Mouse (Mus musculus) G1E (cell line): ENCODE measurements at regions not wholly inside any gene's neighbourhood (a gene's known extent, or its start where the extent isn't known, plus 50 kb on each side); places are given as distances from the start of the nearest gene placed in this dataset.

Source experiments
- ATAC-seq: 2 replicates; pipeline ENCODE4 v1.8.0; 2016; ENCODE audit warnings: mild to moderate bottlenecking; ENCODE audit not compliant: insufficient number of reproducible peaks, poor library complexity, low FRiP score, severe bottlenecking; ENCODE audit errors: extremely low read depth
- DNase-seq: peaks from one replicate; pipeline ENCODE4 v3.0.0; 2012; ENCODE audit warnings: low spot score
- H3K27me3 ChIP-seq: 2 replicates; pipeline ENCODE4 v1.6.1; 2012; ENCODE audit warnings: mild to moderate bottlenecking, low read length, inconsistent platforms; ENCODE audit not compliant: insufficient read depth
- H3K36me3 ChIP-seq: replicated peaks from 2 replicates; pipeline ENCODE3; 2012; ENCODE audit warnings: mild to moderate bottlenecking, inconsistent platforms
- H3K4me1 ChIP-seq: 2 replicates; pipeline ENCODE4 v1.6.1; 2012; ENCODE audit warnings: low read depth, low read length, inconsistent platforms, mixed read lengths; ENCODE audit not compliant: insufficient read depth
- H3K4me3 ChIP-seq: 2 replicates; pipeline ENCODE4 v1.5.1; 2012; ENCODE audit warnings: low read depth, mild to moderate bottlenecking, inconsistent platforms, low read length, moderate library complexity, mixed read lengths
- H3K9me3 ChIP-seq: replicated peaks from 2 replicates; pipeline ENCODE4 v1.6.1; 2012; ENCODE audit warnings: inconsistent platforms
- CTCF ChIP-seq: IDR thresholded peaks from 2 replicates; pipeline ENCODE4 v1.5.1; 2012; ENCODE audit warnings: low read depth, low read length, inconsistent platforms, mixed read lengths
- GATA1 ChIP-seq: IDR thresholded peaks from 2 replicates; pipeline ENCODE4 v1.6.1; 2012; ENCODE audit warnings: borderline replicate concordance, low read length, inconsistent platforms, mixed read lengths
- GATA2 ChIP-seq: IDR thresholded peaks from 2 replicates; pipeline ENCODE4 v1.6.1; 2012; ENCODE audit warnings: low read depth, low read length, inconsistent platforms, borderline replicate concordance
- POLR2AphosphoS5 ChIP-seq: IDR thresholded peaks from 2 replicates; pipeline ENCODE4 v1.6.1; 2012; ENCODE audit warnings: low read depth, low read length, inconsistent platforms; ENCODE audit not compliant: insufficient replicate concordance
- TAL1 ChIP-seq: conservative IDR thresholded peaks from 2 replicates; pipeline ENCODE4 v1.6.1; 2012; ENCODE audit warnings: low read depth, low read length, inconsistent platforms, mixed read lengths

DNA sequence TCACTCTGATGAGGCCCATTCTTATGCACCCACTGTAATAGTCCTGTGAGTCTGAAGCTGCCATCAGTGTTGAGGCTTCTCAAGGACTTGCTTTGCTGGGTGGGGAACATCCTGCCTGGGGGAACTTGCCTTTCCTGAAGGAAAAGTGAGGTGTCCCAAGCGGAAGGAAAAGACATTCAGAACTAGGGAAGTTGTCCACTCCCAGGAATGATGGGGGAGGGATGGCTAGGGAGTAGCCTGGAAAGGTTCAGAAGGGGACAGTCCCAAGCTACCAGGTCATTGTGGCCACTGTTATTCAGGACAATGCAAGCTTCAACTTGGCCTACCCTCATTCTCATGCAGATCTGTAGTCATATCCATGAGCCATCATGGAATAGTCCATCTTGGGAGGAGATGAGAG lies 102.7 kb upstream of the Foxa2 start:
- Histone ChIP-seq H3K9me3 (peaks cover 26% of the 10 kb centered on the region), H3K4me1 (no peaks in the 10 kb centered on the region), H3K36me3 (no peaks in the 10 kb centered on the region), H3K4me3 (no peak overlapping the region), H3K27me3 (no peaks in the 10 kb centered on the region)
- TF ChIP-seq GATA1, result no peak
- TF ChIP-seq GATA2, result no peak
- no peak for TF ChIP-seq CTCF
- TF ChIP-seq POLR2AphosphoS5, result no peak
- no peak for TF ChIP-seq TAL1
- ATAC-seq, result no peak
- no peak for DNase-seq

DNA sequence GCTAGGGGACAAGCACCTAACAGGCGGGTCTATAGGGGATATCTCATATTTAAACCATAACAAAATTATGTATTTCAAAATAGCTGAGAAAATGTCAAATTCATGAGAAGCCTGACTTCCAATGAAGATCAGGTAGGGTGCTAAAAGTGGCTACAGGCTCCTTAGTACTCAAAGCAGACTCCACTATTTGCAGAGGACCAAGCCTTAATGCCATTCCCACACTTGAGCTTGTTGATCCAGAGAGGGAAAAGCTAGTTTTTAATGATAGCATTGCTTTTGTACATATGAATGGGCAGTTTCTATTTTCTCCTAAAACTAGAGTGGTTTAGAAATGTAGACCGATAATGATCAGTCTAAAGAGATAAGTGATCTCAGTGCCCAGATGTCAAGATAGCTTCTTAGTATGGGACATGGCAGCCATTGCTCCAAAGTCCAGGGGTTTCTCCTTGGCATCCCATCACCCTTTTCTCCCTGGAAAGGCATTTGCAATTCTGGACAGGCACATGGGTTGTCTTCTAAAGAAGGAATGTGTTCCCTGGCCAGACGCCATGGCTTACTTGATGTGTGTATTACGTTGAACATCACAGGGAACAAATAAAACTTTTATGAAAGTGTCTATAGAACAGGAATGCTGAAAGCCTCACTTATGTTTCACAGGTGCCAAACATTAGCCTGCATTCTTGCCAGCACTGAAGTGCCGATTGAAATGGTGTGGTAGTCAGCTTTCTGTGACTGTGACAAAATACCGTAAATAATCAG lies 106.9 kb upstream of the Foxa2 start:
- TF ChIP-seq GATA1, result no peak
- TF ChIP-seq POLR2AphosphoS5, result no peak
- no peak for TF ChIP-seq GATA2
- no peak for TF ChIP-seq TAL1
- no peak for TF ChIP-seq CTCF
- Histone ChIP-seq H3K4me3 (no peak overlapping the region), H3K4me1 (no peaks in the 10 kb centered on the region), H3K9me3 (peaks cover 31% of the 10 kb centered on the region), H3K27me3 (no peaks in the 10 kb centered on the region), H3K36me3 (no peaks in the 10 kb centered on the region)
- no peak for DNase-seq
- ATAC-seq, result no peak

DNA sequence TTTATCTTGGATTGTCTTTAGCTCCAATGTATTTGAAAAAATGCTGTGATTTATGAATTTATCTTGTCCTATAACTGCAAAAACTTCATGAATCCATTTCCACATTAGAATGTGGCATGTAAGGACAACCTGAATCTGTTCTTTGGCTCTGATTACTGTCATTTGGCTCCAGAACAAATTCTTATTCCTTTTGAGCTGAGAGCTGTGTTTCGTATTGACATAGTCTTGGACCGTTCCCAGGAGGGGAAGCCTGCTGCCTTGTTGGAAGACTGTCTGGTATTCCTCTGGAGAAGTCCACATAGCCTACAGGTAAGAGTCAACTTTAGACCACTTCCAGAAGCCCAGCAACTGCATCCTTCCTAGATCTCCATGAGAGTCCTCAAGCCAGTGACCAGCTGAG lies 109.4 kb upstream of the Foxa2 start:
- ATAC-seq, result no peak
- no peak for DNase-seq
- H3K36me3 ChIP-seq, result no peaks in the 10 kb centered on the region
- H3K9me3 ChIP-seq, result peaks cover 33% of the 10 kb centered on the region
- H3K4me3 ChIP-seq, result no peak overlapping the region
- no peaks in the 10 kb centered on the region for H3K4me1 ChIP-seq
- TF ChIP-seq GATA2 (no peak), TAL1 (no peak), GATA1 (no peak), CTCF (no peak), POLR2AphosphoS5 (no peak)
- H3K27me3 ChIP-seq, result no peaks in the 10 kb centered on the region

DNA sequence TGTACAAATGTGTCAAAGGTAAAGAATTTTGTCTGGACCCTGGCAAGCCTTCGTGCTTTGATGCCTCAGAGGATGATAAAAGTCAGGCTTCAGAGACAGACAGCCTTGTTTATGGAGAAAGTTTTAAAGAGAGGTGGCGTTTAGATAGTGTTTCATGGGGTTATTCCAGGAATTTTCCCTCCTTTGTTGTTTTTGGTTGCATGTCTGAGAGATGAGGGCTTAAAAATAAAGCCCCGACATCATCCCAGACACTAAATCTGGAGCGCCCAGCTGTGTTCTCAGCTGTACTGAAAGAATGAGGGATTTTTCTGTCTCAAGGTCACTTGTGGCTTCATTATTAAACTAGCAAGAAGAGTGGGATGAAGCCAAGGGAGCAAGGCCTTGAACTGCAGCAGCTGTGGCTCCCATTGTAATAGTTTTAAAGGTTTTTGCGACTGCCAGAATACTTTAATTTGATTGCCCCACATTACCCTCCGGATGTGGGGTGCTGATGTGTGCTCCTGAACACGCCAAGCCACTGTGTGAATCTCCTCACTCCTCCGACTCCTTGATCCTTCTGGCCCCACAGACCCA lies 112.3 kb upstream of the Foxa2 start:
- no peak overlapping the region for H3K4me3 ChIP-seq
- peaks cover 38% of the 10 kb centered on the region for H3K9me3 ChIP-seq
- ATAC-seq, result no peak
- H3K27me3 ChIP-seq, result no peaks in the 10 kb centered on the region
- no peaks in the 10 kb centered on the region for H3K4me1 ChIP-seq
- TF ChIP-seq POLR2AphosphoS5 (no peak), CTCF (no peak), GATA2 (no peak), GATA1 (no peak), TAL1 (no peak)
- no peaks in the 10 kb centered on the region for H3K36me3 ChIP-seq
- DNase-seq, result no peak

DNA sequence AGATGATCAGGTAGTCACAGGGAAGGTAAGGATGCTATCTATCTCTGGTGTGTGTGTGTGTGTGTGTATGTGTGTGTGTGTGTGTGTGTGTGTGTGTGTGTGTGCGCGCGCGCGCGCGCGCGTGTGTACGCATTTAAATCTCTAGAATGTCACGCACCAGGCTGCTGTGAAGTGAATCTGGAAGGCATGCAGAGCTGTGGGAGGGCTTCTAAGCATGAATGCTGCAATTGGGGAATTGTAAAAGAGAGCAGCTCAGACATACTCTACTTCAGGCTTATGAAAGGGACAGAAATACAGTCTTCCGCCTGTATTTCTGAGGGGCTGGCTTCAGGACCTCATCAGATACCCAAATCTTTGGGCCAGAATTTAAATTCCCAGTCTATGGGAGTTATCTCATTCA lies 114.2 kb upstream of the Foxa2 start:
- DNase-seq, result no peak
- peaks cover 38% of the 10 kb centered on the region for H3K9me3 ChIP-seq
- no peaks in the 10 kb centered on the region for H3K36me3 ChIP-seq
- no peaks in the 10 kb centered on the region for H3K27me3 ChIP-seq
- no peak for ATAC-seq
- no peaks in the 10 kb centered on the region for H3K4me1 ChIP-seq
- H3K4me3 ChIP-seq, result no peak overlapping the region
- no peak for TF ChIP-seq TAL1
- TF ChIP-seq CTCF, result no peak
- TF ChIP-seq POLR2AphosphoS5, result no peak
- no peak for TF ChIP-seq GATA1
- TF ChIP-seq GATA2, result no peak

DNA sequence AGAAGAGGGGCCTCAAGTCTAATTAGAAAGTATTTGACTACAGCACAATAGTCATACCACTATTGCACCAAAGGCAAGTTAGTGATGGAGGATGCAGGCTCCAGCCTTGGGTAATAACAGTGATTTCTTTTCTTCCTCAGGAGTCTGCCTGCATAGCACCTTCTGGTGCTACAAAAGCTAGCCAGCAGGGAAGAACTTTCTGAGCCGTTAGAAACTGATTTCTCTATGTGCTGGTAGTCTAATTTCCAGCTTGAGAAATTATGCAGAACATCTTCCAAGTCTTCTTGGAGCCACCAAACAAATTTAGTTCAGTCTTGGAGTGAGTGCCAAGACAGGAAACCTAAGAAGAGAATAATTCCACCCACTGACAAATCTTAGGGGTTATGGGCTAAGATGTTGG lies 115.2 kb upstream of the Foxa2 start:
- TF ChIP-seq GATA1 (no peak), POLR2AphosphoS5 (no peak), TAL1 (no peak), GATA2 (no peak), CTCF (no peak)
- Histone ChIP-seq H3K4me3 (no peak overlapping the region), H3K36me3 (no peaks in the 10 kb centered on the region), H3K4me1 (no peaks in the 10 kb centered on the region), H3K9me3 (peaks cover 37% of the 10 kb centered on the region), H3K27me3 (no peaks in the 10 kb centered on the region)
- no peak for DNase-seq
- no peak for ATAC-seq
